Mouse (Mus musculus): ENCODE data around the gene Gm6793.

Gm6793 gene

GRCm38 (mm10) chr8:111982116-111982515 is 32.7 kb downstream of the Gm6793 start:
- peak; percentile 66 for DNase-seq

DNA sequence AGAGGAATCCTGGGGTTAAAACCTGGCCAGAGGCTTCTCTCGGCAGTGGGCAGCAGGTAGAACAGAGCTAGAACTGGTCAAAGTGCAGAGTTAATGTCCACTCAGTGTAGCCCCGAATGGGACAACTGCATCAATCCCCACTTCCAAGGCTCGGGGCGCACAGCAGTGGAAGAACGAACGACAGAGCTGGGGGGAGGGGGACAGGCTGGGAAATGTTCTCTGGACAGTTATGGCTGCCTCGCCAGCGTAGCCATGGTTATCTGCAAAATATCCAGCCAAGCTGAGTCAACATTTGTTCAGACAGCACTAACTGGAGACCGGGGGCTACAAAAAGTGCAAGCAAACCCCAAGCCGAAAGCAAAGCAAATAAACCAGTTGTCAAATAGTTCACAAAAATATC is 36.7 kb downstream of the Gm6793 start:
- no peak for DNase-seq

GRCm38 (mm10) chr8:111976326-111976725 is 38.5 kb downstream of the Gm6793 start:
- DNase-seq = peak; percentile 54

- no peak for DNase-seq
Observed at GRCm38 (mm10) chr8:111975706-111976105, 39.1 kb downstream of the Gm6793 start.

DNA sequence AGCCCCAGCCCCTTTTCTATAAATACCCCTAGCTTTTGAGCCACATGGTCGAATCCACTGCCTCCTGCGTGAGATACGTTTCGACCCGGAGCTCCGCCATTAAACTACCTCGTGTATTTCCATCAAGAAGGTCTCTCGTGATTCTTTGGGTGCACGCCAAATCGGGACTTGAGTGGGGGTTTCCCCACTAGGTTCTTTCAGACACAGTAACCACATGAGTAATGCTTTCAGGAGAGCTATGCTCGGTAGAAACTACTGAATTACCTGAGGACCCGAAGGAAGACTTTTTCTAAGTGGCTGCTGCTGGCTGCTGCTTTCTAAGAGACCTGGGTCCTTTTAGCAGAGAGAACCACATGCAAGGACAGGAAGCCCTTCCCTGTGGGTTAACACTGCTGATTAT is 40.7 kb downstream of the Gm6793 start:
- DNase-seq = no peak

GRCm38 (mm10) chr8:111968991-111969390 is 45.8 kb downstream of the Gm6793 start:
- DNase-seq = no peak

DNA sequence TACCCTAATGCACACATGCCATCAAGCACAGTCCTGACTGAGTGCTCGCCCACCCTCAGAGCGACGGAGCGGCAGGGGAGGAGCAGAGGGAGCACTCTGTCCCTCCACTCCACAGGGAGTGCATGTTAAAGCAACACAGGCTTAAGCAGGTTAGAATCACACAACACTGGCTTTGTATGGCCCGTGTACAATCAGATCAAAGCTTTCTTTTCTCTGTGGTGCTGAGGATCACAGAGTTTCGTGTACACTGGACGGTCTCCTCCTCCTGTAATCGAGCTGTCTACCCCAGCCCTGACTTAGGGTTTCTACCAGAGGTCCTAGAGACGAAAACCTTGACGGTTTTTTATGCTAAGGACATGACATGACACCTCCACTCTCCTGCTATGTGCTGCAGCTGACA is 46.3 kb downstream of the Gm6793 start:
- no peak for DNase-seq

- DNase-seq = no peak
Observed at GRCm38 (mm10) chr8:111967246-111967870, 47.5 kb downstream of the Gm6793 start.

DNA sequence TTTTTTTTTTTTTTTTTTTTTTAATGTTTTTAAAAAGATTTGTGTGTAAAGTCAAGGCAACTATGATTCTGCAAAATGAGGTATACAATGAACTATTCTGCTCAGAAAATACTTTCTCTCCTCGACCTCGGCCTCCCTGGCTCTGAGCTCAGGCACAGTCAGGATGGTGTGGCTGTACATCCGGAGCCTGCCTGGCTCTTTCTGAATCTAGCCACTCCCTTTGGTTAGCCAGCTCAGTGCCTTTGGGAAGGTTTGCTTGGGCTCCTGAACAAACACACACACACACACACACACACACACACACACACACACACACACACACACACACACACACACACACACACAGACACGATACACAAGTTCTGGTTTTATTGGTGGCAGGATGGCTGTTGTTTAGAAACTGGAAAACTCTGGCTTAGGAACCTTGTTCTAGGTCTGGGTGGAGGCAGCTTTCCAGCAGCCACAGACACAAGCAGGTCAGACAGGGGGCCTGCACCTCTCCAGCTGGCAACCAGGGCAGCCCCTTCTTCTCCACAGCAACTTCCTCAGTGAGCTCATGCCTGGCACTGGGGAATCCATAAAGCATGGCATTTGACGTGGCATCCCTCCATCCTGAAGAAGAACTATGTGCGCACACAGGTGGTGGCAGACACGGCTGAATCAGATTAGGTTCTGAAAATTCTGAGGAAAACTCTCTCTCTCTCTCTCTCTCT is 49.8 kb downstream of the Gm6793 start:
- no peak for DNase-seq

GRCm38 (mm10) chr8:111964351-111964750 is 50.5 kb downstream of the Gm6793 start:
- DNase-seq = no peak

DNA sequence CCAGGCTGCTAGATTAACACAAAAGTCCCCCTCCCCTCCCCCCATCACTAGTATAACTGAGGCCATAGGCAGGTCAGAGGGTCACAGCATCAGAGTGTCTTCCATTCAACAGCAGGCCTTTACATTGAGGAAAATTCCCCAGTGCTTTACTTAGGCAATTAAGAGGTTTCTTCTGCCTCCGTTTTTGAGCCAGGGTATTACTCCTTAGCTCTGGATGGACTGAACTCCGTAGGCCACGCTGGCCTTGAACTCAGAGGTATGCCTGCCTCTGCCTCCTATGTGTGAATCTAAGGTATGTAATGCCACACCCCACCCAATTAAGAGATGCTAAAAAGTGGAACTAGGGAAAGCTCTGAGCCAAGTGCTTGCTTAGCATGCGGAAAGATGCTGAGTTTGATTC is 51.3 kb downstream of the Gm6793 start:
- DNase-seq = no peak

All from thymus, postnatal 4 days (tissue).